Mouse (Mus musculus): ENCODE measurements around the gene Tmem115. TPM values are rescaled to one million over a fixed set of nuclear protein-coding genes. Genes with fewer than 3 reads are reported as not detected.

Tmem115 gene
- polyA plus RNA-seq, 1 experiment from 2014 or later: 47.6 TPM

DNA sequence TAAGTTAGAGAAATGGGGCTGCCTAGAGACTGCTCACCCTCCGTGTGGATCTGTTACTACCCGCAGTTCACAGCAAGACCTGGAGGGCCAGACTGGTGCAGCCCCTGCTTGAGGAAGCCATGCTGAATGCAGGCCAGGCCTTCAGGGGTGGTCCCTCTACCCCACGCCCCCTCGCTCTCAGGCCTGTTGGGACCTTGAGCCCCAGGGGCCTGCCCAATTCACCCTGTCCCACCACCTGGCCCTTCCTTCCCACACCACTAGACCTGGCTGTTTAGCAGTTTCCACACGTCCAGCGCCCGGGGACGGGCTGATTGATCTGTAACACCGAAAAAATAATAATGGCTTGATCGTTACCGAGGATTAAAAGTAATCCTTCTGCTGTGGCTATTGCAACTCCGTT lies 39.5 kb upstream of the Tmem115 start:
- Histone ChIP-seq H3K9me3 (ENCODE audit: control insufficient read depth, low read length) (no peaks in the 10 kb centered on the region), H3K4me2 (ENCODE audit: low read length) (no peak overlapping the region), H3K36me3 (ENCODE audit: control insufficient read depth, insufficient read depth, low read length) (no peaks in the 10 kb centered on the region), H3K9ac (ENCODE audit: low read length) (no peak overlapping the region), H3K27me3 (replicated peaks; ENCODE audit: control insufficient read depth, insufficient read depth, low read length) (no peaks in the 10 kb centered on the region), H3K4me1 (replicated peaks; ENCODE audit: control insufficient read depth, insufficient read depth, low read length) (no peaks in the 10 kb centered on the region), H3K4me3 (ENCODE audit: low read depth, low read length) (no peak overlapping the region), H3K27ac (ENCODE audit: low read depth) (no peak overlapping the region)
- DNase-seq (ENCODE audit: low spot score) (no peak), ATAC-seq (replicated peaks; ENCODE audit: low FRiP score, low TSS enrichment, low read depth) (no peak)
- 85% methylated on average over 12 of the region's 12 CpGs for WGBS

DNA sequence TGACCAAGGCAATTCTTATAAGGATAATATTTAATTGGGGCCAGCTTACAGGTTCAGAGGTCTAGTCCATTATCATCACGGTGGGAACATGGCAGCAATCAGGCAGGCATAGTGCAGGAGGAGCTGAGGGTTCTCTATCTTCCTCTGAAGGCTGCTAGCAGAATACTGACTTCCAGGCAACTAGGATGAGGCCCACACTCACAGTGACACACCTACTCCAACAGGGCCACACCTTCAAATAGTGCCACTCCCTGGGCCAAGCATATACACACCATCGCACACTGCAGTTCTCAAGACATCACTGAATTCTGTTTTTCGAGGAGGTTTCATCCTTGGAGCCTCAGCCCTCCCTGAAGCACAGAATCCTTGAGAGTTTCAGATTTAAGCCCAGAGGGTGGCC lies 37.4 kb upstream of the Tmem115 start:
- Histone ChIP-seq H3K9me3 (ENCODE audit: control insufficient read depth, low read length) (no peaks in the 10 kb centered on the region), H3K36me3 (ENCODE audit: control insufficient read depth, insufficient read depth, low read length) (no peaks in the 10 kb centered on the region), H3K27me3 (replicated peaks; ENCODE audit: control insufficient read depth, insufficient read depth, low read length) (no peaks in the 10 kb centered on the region), H3K4me3 (ENCODE audit: low read depth, low read length) (no peak overlapping the region), H3K4me1 (replicated peaks; ENCODE audit: control insufficient read depth, insufficient read depth, low read length) (no peaks in the 10 kb centered on the region), H3K27ac (ENCODE audit: low read depth) (no peak overlapping the region), H3K4me2 (ENCODE audit: low read length) (no peak overlapping the region), H3K9ac (ENCODE audit: low read length) (no peak overlapping the region)
- DNase-seq (ENCODE audit: low spot score): no peak
- 77% methylated on average over 3 of the region's 3 CpGs for WGBS
- no peak for ATAC-seq (replicated peaks; ENCODE audit: low FRiP score, low TSS enrichment, low read depth)

DNA sequence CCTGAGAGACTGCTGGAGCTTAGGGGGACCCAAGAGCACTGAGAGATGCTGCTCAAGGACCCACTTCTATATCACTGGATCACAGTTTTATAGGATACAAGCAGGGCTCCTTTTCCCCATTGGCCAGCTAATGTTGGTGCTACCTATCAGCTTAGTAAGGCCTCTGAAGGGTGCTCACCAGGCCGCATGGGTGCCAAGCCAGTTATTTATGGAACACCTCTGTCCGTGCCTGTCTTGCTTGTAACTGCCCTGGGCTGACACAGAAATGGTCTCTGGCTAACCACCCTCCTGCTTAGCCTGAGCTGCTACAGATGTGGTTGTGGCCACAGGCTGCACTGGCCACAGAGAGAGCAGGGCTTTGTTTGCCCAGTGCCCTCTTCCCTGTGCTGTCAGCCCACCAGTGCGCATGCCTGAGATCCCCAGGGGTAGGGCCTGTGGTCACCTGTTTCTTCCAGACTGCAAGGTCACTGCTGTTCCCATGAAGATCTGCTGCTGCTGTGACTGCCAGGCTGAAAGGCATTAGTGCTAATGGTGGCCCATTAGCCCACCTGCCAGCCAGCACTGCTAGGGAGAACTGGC lies 32.9 kb upstream of the Tmem115 start:
- no peak for DNase-seq (ENCODE audit: low spot score)
- no peaks in the 10 kb centered on the region for H3K27me3 ChIP-seq (replicated peaks; ENCODE audit: control insufficient read depth, insufficient read depth, low read length)
- H3K4me3 ChIP-seq (ENCODE audit: low read depth, low read length): no peak overlapping the region
- ATAC-seq (replicated peaks; ENCODE audit: low FRiP score, low TSS enrichment, low read depth): no peak
- H3K4me2 ChIP-seq (ENCODE audit: low read length): no peak overlapping the region
- H3K9ac ChIP-seq (ENCODE audit: low read length): no peak overlapping the region
- 78% methylated on average over 3 of the region's 3 CpGs for WGBS
- H3K27ac ChIP-seq (ENCODE audit: low read depth): no peak overlapping the region
- H3K9me3 ChIP-seq (ENCODE audit: control insufficient read depth, low read length): no peaks in the 10 kb centered on the region
- no peaks in the 10 kb centered on the region for H3K4me1 ChIP-seq (replicated peaks; ENCODE audit: control insufficient read depth, insufficient read depth, low read length)
- no peaks in the 10 kb centered on the region for H3K36me3 ChIP-seq (ENCODE audit: control insufficient read depth, insufficient read depth, low read length)

DNA sequence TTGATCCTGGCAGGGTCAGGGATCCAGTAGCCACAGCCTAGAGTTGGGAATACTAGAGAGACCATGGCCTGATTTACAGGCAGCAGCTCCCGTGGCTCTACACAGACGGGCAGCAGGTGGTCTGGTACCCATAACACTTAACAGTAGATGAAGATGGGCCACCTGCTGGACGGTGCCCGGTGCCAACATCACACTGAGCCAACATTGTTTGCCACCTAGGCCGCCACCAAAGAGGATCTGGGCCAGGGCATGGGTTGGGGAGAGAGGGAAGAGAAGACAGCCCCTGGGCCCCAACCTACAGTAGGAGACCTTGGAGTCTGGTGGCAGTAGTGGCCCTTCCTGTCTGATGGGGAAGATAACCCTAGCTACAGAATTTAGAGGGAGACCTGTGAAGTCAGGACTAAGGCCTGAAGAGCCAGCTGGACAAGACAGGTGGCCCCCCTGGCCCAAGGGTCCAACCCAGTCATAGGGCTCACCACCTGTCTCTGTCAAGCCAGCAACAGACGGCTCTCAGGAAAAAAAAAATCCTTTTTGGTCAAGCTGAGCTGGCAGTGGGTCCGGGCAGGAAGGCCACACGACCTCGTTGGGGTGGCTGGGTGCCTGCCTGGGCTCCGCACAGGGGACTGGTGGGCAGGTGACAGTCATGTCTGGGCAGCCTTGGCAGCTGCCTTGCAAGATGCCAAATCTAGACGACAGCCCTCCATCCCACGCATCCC lies 31.5 kb upstream of the Tmem115 start:
- no peaks in the 10 kb centered on the region for H3K4me1 ChIP-seq (replicated peaks; ENCODE audit: control insufficient read depth, insufficient read depth, low read length)
- H3K9ac ChIP-seq (ENCODE audit: low read length): no peak overlapping the region
- no peak overlapping the region for H3K27ac ChIP-seq (ENCODE audit: low read depth)
- no peaks in the 10 kb centered on the region for H3K27me3 ChIP-seq (replicated peaks; ENCODE audit: control insufficient read depth, insufficient read depth, low read length)
- DNase-seq (ENCODE audit: low spot score) (no peak), ATAC-seq (replicated peaks; ENCODE audit: low FRiP score, low TSS enrichment, low read depth) (no peak)
- H3K4me2 ChIP-seq (ENCODE audit: low read length): no peak overlapping the region
- H3K4me3 ChIP-seq (ENCODE audit: low read depth, low read length): no peak overlapping the region
- H3K36me3 ChIP-seq (ENCODE audit: control insufficient read depth, insufficient read depth, low read length): no peaks in the 10 kb centered on the region
- 88% methylated on average over 12 of the region's 12 CpGs for WGBS
- no peaks in the 10 kb centered on the region for H3K9me3 ChIP-seq (ENCODE audit: control insufficient read depth, low read length)

DNA sequence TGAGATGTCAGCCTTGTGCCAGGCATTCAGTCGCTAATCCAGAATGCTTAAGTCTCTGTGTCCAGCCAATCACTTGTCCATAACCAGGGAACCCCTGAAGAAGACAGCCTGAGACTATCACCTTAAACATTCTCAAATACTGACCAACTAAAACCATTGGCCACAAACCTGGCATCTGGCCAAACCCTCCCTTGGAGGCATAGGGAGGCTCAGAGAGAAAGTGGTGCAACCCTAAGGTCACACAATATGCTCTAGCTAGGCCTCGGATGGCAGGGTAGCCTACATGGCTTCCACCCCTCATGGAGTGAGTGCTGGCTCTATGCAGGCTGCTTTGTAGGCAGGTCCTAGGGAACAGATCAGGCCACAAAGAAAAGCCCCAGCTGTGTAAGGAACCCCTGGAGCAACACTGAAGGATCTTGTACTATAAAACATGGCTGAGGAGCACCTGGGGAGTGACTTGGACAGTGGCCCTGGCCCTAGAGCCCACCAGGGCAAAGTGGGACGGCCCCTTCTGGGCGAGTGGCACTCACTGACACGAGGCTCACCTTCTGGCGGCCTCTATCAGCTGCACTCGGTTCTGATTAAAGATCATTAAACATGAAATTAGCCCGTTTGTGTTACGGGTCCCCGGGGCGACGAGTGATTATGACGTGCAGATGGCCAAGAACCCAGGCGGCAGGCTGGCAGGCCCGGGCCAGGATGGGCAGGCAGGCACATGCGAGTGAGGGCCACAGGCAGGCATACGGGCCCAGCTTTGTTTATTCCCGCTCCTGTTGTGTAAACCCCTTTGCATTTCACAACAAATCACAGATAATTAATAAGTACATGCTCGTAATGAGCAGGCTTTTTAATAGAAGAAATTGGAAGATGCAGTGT lies 28.8 kb upstream of the Tmem115 start:
- Histone ChIP-seq H3K4me1 (replicated peaks; ENCODE audit: control insufficient read depth, insufficient read depth, low read length) (no peaks in the 10 kb centered on the region), H3K9me3 (ENCODE audit: control insufficient read depth, low read length) (no peaks in the 10 kb centered on the region), H3K4me2 (ENCODE audit: low read length) (no peak overlapping the region), H3K27ac (ENCODE audit: low read depth) (no peak overlapping the region), H3K9ac (ENCODE audit: low read length) (no peak overlapping the region), H3K4me3 (ENCODE audit: low read depth, low read length) (no peak overlapping the region), H3K27me3 (replicated peaks; ENCODE audit: control insufficient read depth, insufficient read depth, low read length) (no peaks in the 10 kb centered on the region), H3K36me3 (ENCODE audit: control insufficient read depth, insufficient read depth, low read length) (no peaks in the 10 kb centered on the region)
- 83% methylated on average over 19 of the region's 19 CpGs for WGBS
- ATAC-seq (replicated peaks; ENCODE audit: low FRiP score, low TSS enrichment, low read depth) (no peak), DNase-seq (ENCODE audit: low spot score) (no peak)

DNA sequence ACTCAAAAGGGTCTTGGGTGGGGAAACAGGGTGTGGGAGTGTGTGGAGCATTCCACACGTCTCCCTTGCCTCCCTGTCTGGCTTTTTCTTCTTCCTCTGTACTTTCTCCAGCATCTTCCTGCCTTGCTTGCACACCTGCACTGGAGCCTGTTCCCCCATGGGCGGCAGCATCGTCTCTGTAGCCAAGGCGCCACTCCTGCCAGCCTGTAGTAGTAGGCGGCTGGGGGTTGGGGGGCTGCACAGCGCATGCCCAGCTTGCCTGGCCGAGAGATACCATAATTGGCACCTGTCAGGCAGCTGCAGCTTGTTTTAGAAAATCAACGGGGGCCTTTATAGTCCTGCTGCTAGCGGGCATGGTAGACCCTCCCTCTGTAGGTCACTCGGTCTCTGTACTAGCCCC lies 25.5 kb upstream of the Tmem115 start:
- 58% methylated on average over 10 of the region's 10 CpGs for WGBS
- no peaks in the 10 kb centered on the region for H3K36me3 ChIP-seq (ENCODE audit: control insufficient read depth, insufficient read depth, low read length)
- no peak overlapping the region for H3K4me2 ChIP-seq (ENCODE audit: low read length)
- no peak overlapping the region for H3K27ac ChIP-seq (ENCODE audit: low read depth)
- no peaks in the 10 kb centered on the region for H3K9me3 ChIP-seq (ENCODE audit: control insufficient read depth, low read length)
- ATAC-seq (replicated peaks; ENCODE audit: low FRiP score, low TSS enrichment, low read depth): no peak
- no peaks in the 10 kb centered on the region for H3K27me3 ChIP-seq (replicated peaks; ENCODE audit: control insufficient read depth, insufficient read depth, low read length)
- H3K4me1 ChIP-seq (replicated peaks; ENCODE audit: control insufficient read depth, insufficient read depth, low read length): no peaks in the 10 kb centered on the region
- no peak for DNase-seq (ENCODE audit: low spot score)
- no peak overlapping the region for H3K4me3 ChIP-seq (ENCODE audit: low read depth, low read length)
- H3K9ac ChIP-seq (ENCODE audit: low read length): no peak overlapping the region

DNA sequence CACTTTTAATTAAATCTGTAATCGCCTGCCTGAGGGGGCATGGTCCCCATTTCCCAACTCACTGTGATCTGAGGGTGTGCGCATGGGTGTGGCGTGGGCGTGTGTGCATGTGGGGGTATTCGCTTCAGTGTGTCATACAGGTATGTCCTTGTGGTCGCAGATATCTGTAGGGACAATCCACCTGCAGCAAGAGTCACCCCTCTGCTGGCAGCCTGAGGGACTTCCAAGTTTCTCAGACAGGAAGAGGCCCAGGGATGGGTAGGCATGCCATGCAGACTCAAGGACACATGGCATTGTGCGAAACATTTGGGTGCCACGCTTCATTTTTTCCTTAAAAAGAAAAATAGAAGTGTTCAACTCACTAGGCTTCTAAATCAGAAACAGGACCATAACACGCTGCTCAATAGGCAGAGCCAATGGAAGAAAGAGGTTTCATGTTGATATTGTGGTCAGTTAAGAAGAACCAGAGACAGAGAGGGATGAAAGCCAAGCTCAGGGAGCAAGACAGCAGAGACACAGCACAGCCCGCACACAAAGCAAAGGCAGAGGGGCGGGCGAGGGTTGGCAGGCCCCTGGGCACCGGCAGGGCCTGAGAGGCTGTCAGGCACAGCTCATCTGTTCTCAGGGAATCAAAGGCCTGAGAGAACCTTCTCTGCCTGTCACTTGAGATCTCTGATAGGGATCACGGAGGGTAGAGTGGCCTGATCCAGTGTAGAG lies 23.2 kb upstream of the Tmem115 start:
- no peak overlapping the region for H3K4me3 ChIP-seq (ENCODE audit: low read depth, low read length)
- WGBS: 87% methylated on average over 14 of the region's 14 CpGs
- no peak for ATAC-seq (replicated peaks; ENCODE audit: low FRiP score, low TSS enrichment, low read depth)

DNA sequence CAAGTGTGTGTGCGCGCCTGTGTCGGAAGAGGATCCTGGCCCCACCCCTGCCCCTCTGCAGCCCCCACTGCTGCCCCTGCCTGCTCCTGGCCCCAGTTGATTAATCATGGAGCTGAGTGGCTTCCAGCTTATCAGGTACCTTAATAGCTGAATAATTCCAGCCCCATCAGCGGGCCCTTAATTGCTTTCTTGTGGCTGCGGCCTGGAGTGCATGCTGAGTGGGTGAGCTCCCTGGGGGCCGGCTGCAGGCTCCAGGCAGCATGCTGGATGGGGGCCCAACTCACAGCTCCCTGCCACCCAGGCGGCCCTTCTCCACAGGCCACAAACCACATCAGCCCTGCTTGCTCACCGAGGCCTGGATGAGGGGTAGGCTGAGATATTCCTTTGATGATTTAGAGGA lies 22.3 kb upstream of the Tmem115 start:
- H3K4me3 ChIP-seq (ENCODE audit: low read depth, low read length): no peak overlapping the region
- no peak for DNase-seq (ENCODE audit: low spot score)
- no peak for ATAC-seq (replicated peaks; ENCODE audit: low FRiP score, low TSS enrichment, low read depth)

More for the DNA sequence above, 23.2 kb upstream of the Tmem115 start:
- no peaks in the 10 kb centered on the region for H3K27me3 ChIP-seq (replicated peaks; ENCODE audit: control insufficient read depth, insufficient read depth, low read length)
- DNase-seq (ENCODE audit: low spot score): no peak
- no peaks in the 10 kb centered on the region for H3K36me3 ChIP-seq (ENCODE audit: control insufficient read depth, insufficient read depth, low read length)
- no peak overlapping the region for H3K27ac ChIP-seq (ENCODE audit: low read depth)
- H3K4me2 ChIP-seq (ENCODE audit: low read length): no peak overlapping the region
- no peaks in the 10 kb centered on the region for H3K4me1 ChIP-seq (replicated peaks; ENCODE audit: control insufficient read depth, insufficient read depth, low read length)
- H3K9me3 ChIP-seq (ENCODE audit: control insufficient read depth, low read length): no peaks in the 10 kb centered on the region
- no peak overlapping the region for H3K9ac ChIP-seq (ENCODE audit: low read length)

More for the DNA sequence above, 22.3 kb upstream of the Tmem115 start:
- WGBS: 55% methylated on average over 8 of the region's 8 CpGs
- no peak overlapping the region for H3K27ac ChIP-seq (ENCODE audit: low read depth)
- no peaks in the 10 kb centered on the region for H3K36me3 ChIP-seq (ENCODE audit: control insufficient read depth, insufficient read depth, low read length)
- H3K4me1 ChIP-seq (replicated peaks; ENCODE audit: control insufficient read depth, insufficient read depth, low read length): no peaks in the 10 kb centered on the region
- H3K27me3 ChIP-seq (replicated peaks; ENCODE audit: control insufficient read depth, insufficient read depth, low read length): no peaks in the 10 kb centered on the region
- H3K9ac ChIP-seq (ENCODE audit: low read length): no peak overlapping the region
- no peaks in the 10 kb centered on the region for H3K9me3 ChIP-seq (ENCODE audit: control insufficient read depth, low read length)
- H3K4me2 ChIP-seq (ENCODE audit: low read length): no peak overlapping the region

Data from intestine, embryonic 14.5 days (tissue).